Mouse (Mus musculus): ENCODE data around the gene D630045J12Rik. TPM values are rescaled to one million over a fixed set of nuclear protein-coding genes. Genes with fewer than 3 reads are reported as not detected.
A peak's percentile ranks its signal among the peaks of the same experiment; 100 is the strongest.

The D630045J12Rik gene
- total RNA-seq, 4 experiments from 2014 or later, result 30.8 to 38.5 (median 34.3) TPM

- DNase-seq (ENCODE audit: low spot score in 2 of 2), result no peak
Measured at GRCm38 (mm10) chr6:38242833-38243232, 11.0 kb downstream of the D630045J12Rik start.

GRCm38 (mm10) chr6:38242295-38242830, 11.4 kb downstream of the D630045J12Rik start:
- DNase-seq (ENCODE audit: low spot score in 2 of 2), result no peak

GRCm38 (mm10) chr6:38241508-38241907, 12.3 kb downstream of the D630045J12Rik start:
- no peak for DNase-seq (ENCODE audit: low spot score in 2 of 2)

GRCm38 (mm10) chr6:38240618-38241017, 13.2 kb downstream of the D630045J12Rik start:
- DNase-seq (ENCODE audit: low spot score in 2 of 2), result peak; percentile 62 to 72

GRCm38 (mm10) chr6:38238382-38238781, 15.4 kb downstream of the D630045J12Rik start:
- DNase-seq (ENCODE audit: low spot score in 2 of 2), result no peak

GRCm38 (mm10) chr6:38235991-38236658, 17.7 kb downstream of the D630045J12Rik start:
- DNase-seq (ENCODE audit: low spot score in 2 of 2), result no peak

- no peak for DNase-seq (ENCODE audit: low spot score in 2 of 2)
Measured at GRCm38 (mm10) chr6:38233803-38234202, 20.0 kb downstream of the D630045J12Rik start.

GRCm38 (mm10) chr6:38232917-38233316, 20.9 kb downstream of the D630045J12Rik start:
- DNase-seq (ENCODE audit: low spot score in 2 of 2), result no peak

GRCm38 (mm10) chr6:38231994-38232393, 21.8 kb downstream of the D630045J12Rik start:
- DNase-seq (ENCODE audit: low spot score in 2 of 2), result no peak

GRCm38 (mm10) chr6:38224079-38224478, 29.7 kb downstream of the D630045J12Rik start:
- no peak for DNase-seq (ENCODE audit: low spot score in 2 of 2)

- DNase-seq (ENCODE audit: low spot score in 2 of 2), result no peak
Measured at GRCm38 (mm10) chr6:38219261-38219660, 34.5 kb downstream of the D630045J12Rik start.

- DNase-seq (ENCODE audit: low spot score in 2 of 2), result no peak
Measured at GRCm38 (mm10) chr6:38215448-38216110, 38.2 kb downstream of the D630045J12Rik start.

- no peak for DNase-seq (ENCODE audit: low spot score in 2 of 2)
Measured at GRCm38 (mm10) chr6:38207621-38208020, 46.2 kb downstream of the D630045J12Rik start.

- no peak for DNase-seq (ENCODE audit: low spot score in 2 of 2)
Measured at GRCm38 (mm10) chr6:38206941-38207531, 46.8 kb downstream of the D630045J12Rik start.

GRCm38 (mm10) chr6:38205375-38205774, 48.4 kb downstream of the D630045J12Rik start:
- DNase-seq (ENCODE audit: low spot score in 2 of 2), result no peak

- DNase-seq (ENCODE audit: low spot score in 2 of 2), result no peak
Measured at GRCm38 (mm10) chr6:38203820-38204219, 50.0 kb downstream of the D630045J12Rik start.

GRCm38 (mm10) chr6:38202816-38203215, 51.0 kb downstream of the D630045J12Rik start:
- no peak for DNase-seq (ENCODE audit: low spot score in 2 of 2)

GRCm38 (mm10) chr6:38201495-38201894, 52.3 kb downstream of the D630045J12Rik start:
- no peak for DNase-seq (ENCODE audit: low spot score in 2 of 2)

- DNase-seq (ENCODE audit: low spot score in 2 of 2), result no peak
Measured at GRCm38 (mm10) chr6:38199599-38199998, 54.2 kb downstream of the D630045J12Rik start.

- no peak for DNase-seq (ENCODE audit: low spot score in 2 of 2)
Measured at GRCm38 (mm10) chr6:38198727-38199126, 55.1 kb downstream of the D630045J12Rik start.

- peak in 1 of 2 experiments; percentile 37 for DNase-seq (ENCODE audit: low spot score in 2 of 2)
Measured at GRCm38 (mm10) chr6:38196266-38197189, 57.3 kb downstream of the D630045J12Rik start.
